Mouse (Mus musculus): ENCODE measurements at regions not wholly inside any gene's neighbourhood (a gene's known extent, or its start where the extent isn't known, plus 50 kb on each side); places are given as distances from the start of the nearest gene placed in this dataset.

GRCm38 (mm10) chr12:107372254-107372653 lies 116.2 kb upstream of the 3110018I06Rik start:
- DNase-seq (ENCODE audit: low read depth, low spot score) = no peak

- DNase-seq (ENCODE audit: low read depth, low spot score) = no peak
Measured at GRCm38 (mm10) chr12:107392050-107392795, 96.2 kb upstream of the 3110018I06Rik start.

- no peak for DNase-seq (ENCODE audit: low read depth, low spot score)
Measured at GRCm38 (mm10) chr12:107394467-107394866, 94.0 kb upstream of the 3110018I06Rik start.

- no peak for DNase-seq (ENCODE audit: low read depth, low spot score)
Measured at GRCm38 (mm10) chr12:107404821-107405220, 83.6 kb upstream of the 3110018I06Rik start.

- DNase-seq (ENCODE audit: low read depth, low spot score) = no peak
Measured at GRCm38 (mm10) chr12:107423923-107424322, 64.5 kb upstream of the 3110018I06Rik start.

GRCm38 (mm10) chr12:107438506-107438905 lies 49.9 kb upstream of the 3110018I06Rik start:
- DNase-seq (ENCODE audit: low read depth, low spot score) = no peak

Measured in embryo, embryonic 11.5 days (tissue).